Mouse (Mus musculus): ENCODE results near the gene Npsr1. TPM values are rescaled to one million over a fixed set of nuclear protein-coding genes. Genes with fewer than 3 reads are reported as not detected.
A peak's percentile ranks its signal among the peaks of the same experiment; 100 is the strongest.

The Npsr1 gene
- total and polyA plus RNA-seq, 3 experiments, result not detected

DNA sequence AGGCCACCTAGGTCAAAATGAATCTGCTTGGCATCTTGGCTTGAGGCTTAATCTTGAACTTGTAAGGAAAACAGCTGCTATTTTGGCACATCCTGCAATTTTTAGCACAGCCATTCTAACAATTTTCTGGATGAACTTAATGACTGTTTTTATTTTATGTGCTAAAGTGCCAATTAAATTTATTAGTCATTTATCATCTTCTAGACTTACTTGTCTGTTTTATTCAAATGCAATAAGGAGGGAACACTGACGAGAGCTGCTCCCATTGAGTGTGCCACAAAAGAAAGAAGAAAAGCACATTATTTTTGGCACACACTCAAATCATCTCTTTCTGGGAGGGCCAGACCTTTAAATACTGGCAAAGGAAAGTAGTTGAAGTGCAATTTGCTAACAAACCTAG, 59.4 kb downstream of the Npsr1 start:
- no peak overlapping the region for H3K4me3 ChIP-seq

DNA sequence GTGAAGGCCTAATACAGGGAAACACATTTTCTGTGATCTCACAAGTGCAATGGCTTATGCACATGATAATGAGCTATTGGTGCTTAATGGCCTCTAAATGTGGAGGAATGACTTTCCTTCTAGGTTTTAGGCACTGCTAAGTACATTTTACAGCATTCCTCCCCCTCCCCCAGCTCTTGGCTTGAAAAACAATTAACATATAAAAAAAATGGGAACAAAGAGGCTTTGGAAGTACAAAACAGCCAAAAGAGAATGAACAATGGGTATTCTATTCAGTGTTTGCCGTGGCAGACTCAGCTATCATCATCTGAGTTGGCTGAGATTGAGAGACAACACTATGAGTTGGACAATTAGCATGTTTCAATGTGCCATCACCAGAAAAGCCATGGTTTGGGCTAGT, 62.6 kb downstream of the Npsr1 start:
- WGBS, result 36% methylated on average over 1 of the region's 1 CpGs
- Histone ChIP-seq H3K27me3 (ENCODE audit: control insufficient read depth, insufficient read depth, low read length) (no peaks in the 10 kb centered on the region), H3K36me3 (ENCODE audit: control insufficient read depth, insufficient read depth, low read length) (no peaks in the 10 kb centered on the region), H3K4me1 (ENCODE audit: control insufficient read depth, insufficient read depth, low read length) (no peaks in the 10 kb centered on the region), H3K4me3 (no peak overlapping the region), H3K9ac (ENCODE audit: low read depth, low read length) (no peak overlapping the region), H3K27ac (no peak overlapping the region), H3K79me2 (replicated peaks; ENCODE audit: control insufficient read depth, insufficient read depth, low read length) (no peaks in the 10 kb centered on the region)
- TF ChIP-seq EP300 (IDR thresholded peaks at IDR 0.05; ENCODE audit: insufficient read depth, low read depth, low read length) (no peak), POLR2A (IDR thresholded peaks at IDR 0.05; ENCODE audit: insufficient read depth, low read depth, low read length) (no peak), CTCF (IDR thresholded peaks at IDR 0.05) (no peak)
- intact Hi-C loops (cut with DNase I), result no loop called here
- DNase-seq, result no peak

More for the DNA sequence above, 59.4 kb downstream of the Npsr1 start:
- H3K36me3 ChIP-seq (ENCODE audit: control insufficient read depth, insufficient read depth, low read length), result no peaks in the 10 kb centered on the region
- no peak overlapping the region for H3K9ac ChIP-seq (ENCODE audit: low read depth, low read length)
- H3K27ac ChIP-seq, result no peak overlapping the region
- no peak for DNase-seq
- 55% methylated on average over 1 of the region's 1 CpGs for WGBS
- no peaks in the 10 kb centered on the region for H3K27me3 ChIP-seq (ENCODE audit: control insufficient read depth, insufficient read depth, low read length)
- TF ChIP-seq POLR2A (IDR thresholded peaks at IDR 0.05; ENCODE audit: insufficient read depth, low read depth, low read length), result no peak
- TF ChIP-seq EP300 (IDR thresholded peaks at IDR 0.05; ENCODE audit: insufficient read depth, low read depth, low read length), result no peak
- no peak for TF ChIP-seq CTCF (IDR thresholded peaks at IDR 0.05)
- intact Hi-C loops (cut with DNase I), result no loop called here
- H3K79me2 ChIP-seq (replicated peaks; ENCODE audit: control insufficient read depth, insufficient read depth, low read length), result no peaks in the 10 kb centered on the region
- no peaks in the 10 kb centered on the region for H3K4me1 ChIP-seq (ENCODE audit: control insufficient read depth, insufficient read depth, low read length)

DNA sequence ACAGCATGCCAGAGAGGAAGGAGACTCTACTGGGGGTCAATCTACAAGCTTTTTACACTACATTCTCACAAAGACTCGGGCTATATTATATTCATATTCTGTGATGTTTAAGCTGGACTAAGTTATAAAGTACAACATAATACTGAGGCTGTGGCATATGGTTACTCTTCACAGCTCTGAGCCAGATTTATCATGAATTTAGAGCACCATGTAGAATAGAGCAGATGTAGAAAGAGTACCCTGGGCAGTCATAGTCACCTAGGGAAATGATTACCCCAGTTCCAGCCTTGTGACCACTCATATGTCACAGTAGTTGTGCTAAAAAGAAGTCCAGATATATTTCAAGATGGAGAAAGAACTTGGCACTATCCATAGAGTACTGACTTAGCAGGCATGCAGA, 70.7 kb downstream of the Npsr1 start:
- no peak for DNase-seq
- Histone ChIP-seq H3K4me1 (ENCODE audit: control insufficient read depth, insufficient read depth, low read length) (no peaks in the 10 kb centered on the region), H3K4me3 (no peak overlapping the region), H3K9ac (ENCODE audit: low read depth, low read length) (no peak overlapping the region), H3K27ac (no peak overlapping the region), H3K36me3 (ENCODE audit: control insufficient read depth, insufficient read depth, low read length) (no peaks in the 10 kb centered on the region), H3K27me3 (ENCODE audit: control insufficient read depth, insufficient read depth, low read length) (no peaks in the 10 kb centered on the region), H3K79me2 (replicated peaks; ENCODE audit: control insufficient read depth, insufficient read depth, low read length) (no peaks in the 10 kb centered on the region)
- 72% methylated on average over 1 of the region's 1 CpGs for WGBS
- intact Hi-C loops (cut with DNase I), result no loop called here
- TF ChIP-seq POLR2A (IDR thresholded peaks at IDR 0.05; ENCODE audit: insufficient read depth, low read depth, low read length) (no peak), EP300 (IDR thresholded peaks at IDR 0.05; ENCODE audit: insufficient read depth, low read depth, low read length) (no peak), CTCF (IDR thresholded peaks at IDR 0.05) (no peak)

DNA sequence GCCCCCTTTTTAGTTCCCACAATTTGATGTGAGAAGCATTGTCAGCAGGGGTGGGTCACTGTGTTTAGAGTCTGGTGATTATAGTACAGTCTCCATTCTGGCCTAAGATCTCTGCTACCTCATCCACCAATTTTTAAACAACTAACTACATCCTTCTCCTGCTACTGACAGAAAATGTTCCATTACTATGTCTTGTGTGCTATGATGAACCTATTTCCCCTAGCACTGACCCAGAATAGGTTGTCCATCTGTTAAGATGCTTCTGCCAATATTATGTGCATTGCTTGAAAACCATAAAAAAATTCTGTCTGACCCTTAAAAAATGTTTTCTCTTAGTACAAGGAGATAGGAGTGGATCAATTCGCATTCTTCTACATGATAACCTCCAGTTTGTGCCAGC, 72.9 kb downstream of the Npsr1 start:
- Histone ChIP-seq H3K4me3 (no peak overlapping the region), H3K4me1 (ENCODE audit: control insufficient read depth, insufficient read depth, low read length) (no peaks in the 10 kb centered on the region), H3K9ac (ENCODE audit: low read depth, low read length) (no peak overlapping the region), H3K27ac (no peak overlapping the region), H3K27me3 (ENCODE audit: control insufficient read depth, insufficient read depth, low read length) (no peaks in the 10 kb centered on the region), H3K36me3 (ENCODE audit: control insufficient read depth, insufficient read depth, low read length) (no peaks in the 10 kb centered on the region), H3K79me2 (replicated peaks; ENCODE audit: control insufficient read depth, insufficient read depth, low read length) (no peaks in the 10 kb centered on the region)
- no peak for DNase-seq
- TF ChIP-seq CTCF (IDR thresholded peaks at IDR 0.05) (no peak), EP300 (IDR thresholded peaks at IDR 0.05; ENCODE audit: insufficient read depth, low read depth, low read length) (no peak), POLR2A (IDR thresholded peaks at IDR 0.05; ENCODE audit: insufficient read depth, low read depth, low read length) (no peak)
- intact Hi-C loops (cut with DNase I), result no loop called here
- 85% methylated on average over 1 of the region's 1 CpGs for WGBS

DNA sequence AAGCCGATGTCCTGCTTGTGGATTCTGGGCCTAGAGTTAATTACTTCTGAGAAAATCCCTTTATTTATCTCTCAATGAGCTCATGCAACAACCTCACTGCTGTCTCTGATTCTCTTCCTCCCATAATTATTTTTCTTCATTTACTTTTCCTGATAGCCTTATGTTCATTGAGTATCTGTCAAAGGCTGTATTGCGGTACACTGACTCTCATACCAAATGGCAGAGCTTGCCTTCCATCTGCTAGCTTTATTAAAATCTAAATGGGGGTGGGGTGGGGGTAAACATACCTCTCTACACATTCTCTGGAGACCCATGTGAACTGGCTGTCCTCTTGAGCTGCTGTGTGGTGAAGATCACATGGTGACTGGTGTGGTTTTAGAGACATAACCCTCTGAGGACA, 80.9 kb downstream of the Npsr1 start:
- no peaks in the 10 kb centered on the region for H3K79me2 ChIP-seq (replicated peaks; ENCODE audit: control insufficient read depth, insufficient read depth, low read length)
- H3K36me3 ChIP-seq (ENCODE audit: control insufficient read depth, insufficient read depth, low read length), result no peaks in the 10 kb centered on the region
- no peak overlapping the region for H3K27ac ChIP-seq
- no peak overlapping the region for H3K9ac ChIP-seq (ENCODE audit: low read depth, low read length)
- WGBS, result 91% methylated on average over 2 of the region's 2 CpGs
- H3K4me3 ChIP-seq, result no peak overlapping the region
- intact Hi-C loops (cut with DNase I), result no loop called here
- no peaks in the 10 kb centered on the region for H3K4me1 ChIP-seq (ENCODE audit: control insufficient read depth, insufficient read depth, low read length)
- no peak for TF ChIP-seq POLR2A (IDR thresholded peaks at IDR 0.05; ENCODE audit: insufficient read depth, low read depth, low read length)
- no peak for TF ChIP-seq EP300 (IDR thresholded peaks at IDR 0.05; ENCODE audit: insufficient read depth, low read depth, low read length)
- no peak for TF ChIP-seq CTCF (IDR thresholded peaks at IDR 0.05)
- no peak for DNase-seq
- H3K27me3 ChIP-seq (ENCODE audit: control insufficient read depth, insufficient read depth, low read length), result no peaks in the 10 kb centered on the region

DNA sequence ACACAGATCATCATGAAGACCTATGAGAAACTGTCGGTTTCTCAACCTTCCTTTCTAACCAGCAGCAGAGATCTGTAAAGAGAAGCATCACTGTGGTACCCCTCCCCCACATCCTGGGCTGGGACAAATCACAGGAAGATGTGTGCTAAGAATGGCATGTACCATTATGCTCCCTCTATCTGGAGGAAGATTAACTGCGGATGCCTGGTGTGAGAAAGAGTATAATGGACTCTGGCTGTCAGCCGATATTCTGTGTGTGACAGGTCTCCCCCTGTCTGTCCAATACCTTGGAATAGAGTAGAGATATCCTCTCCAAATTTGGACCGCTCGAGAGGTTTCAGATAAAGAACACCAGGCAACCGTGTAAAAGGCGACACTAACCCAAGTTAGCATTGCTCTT, 83.1 kb downstream of the Npsr1 start:
- TF ChIP-seq POLR2A (IDR thresholded peaks at IDR 0.05; ENCODE audit: insufficient read depth, low read depth, low read length) (no peak), EP300 (IDR thresholded peaks at IDR 0.05; ENCODE audit: insufficient read depth, low read depth, low read length) (no peak), CTCF (IDR thresholded peaks at IDR 0.05) (no peak)
- peak in 1 of 2 experiments; percentile 2 for DNase-seq
- intact Hi-C loops (cut with DNase I), result no loop called here
- no peaks in the 10 kb centered on the region for H3K27me3 ChIP-seq (ENCODE audit: control insufficient read depth, insufficient read depth, low read length)
- no peak overlapping the region for H3K27ac ChIP-seq
- no peak overlapping the region for H3K4me3 ChIP-seq
- H3K36me3 ChIP-seq (ENCODE audit: control insufficient read depth, insufficient read depth, low read length), result no peaks in the 10 kb centered on the region
- H3K9ac ChIP-seq (ENCODE audit: low read depth, low read length), result no peak overlapping the region
- H3K79me2 ChIP-seq (replicated peaks; ENCODE audit: control insufficient read depth, insufficient read depth, low read length), result no peaks in the 10 kb centered on the region
- no peaks in the 10 kb centered on the region for H3K4me1 ChIP-seq (ENCODE audit: control insufficient read depth, insufficient read depth, low read length)
- 17% methylated on average over 7 of the region's 7 CpGs for WGBS

All from heart, adult 2 months (tissue).